Mouse (Mus musculus): ENCODE results near the gene Yif1b. TPM values are rescaled to one million over a fixed set of nuclear protein-coding genes. Genes with fewer than 3 reads are reported as not detected.
A peak's percentile ranks its signal among the peaks of the same experiment; 100 is the strongest.

Gene Yif1b
- polyA plus RNA-seq, 1 experiment from 2014 or later: 104 TPM

DNA sequence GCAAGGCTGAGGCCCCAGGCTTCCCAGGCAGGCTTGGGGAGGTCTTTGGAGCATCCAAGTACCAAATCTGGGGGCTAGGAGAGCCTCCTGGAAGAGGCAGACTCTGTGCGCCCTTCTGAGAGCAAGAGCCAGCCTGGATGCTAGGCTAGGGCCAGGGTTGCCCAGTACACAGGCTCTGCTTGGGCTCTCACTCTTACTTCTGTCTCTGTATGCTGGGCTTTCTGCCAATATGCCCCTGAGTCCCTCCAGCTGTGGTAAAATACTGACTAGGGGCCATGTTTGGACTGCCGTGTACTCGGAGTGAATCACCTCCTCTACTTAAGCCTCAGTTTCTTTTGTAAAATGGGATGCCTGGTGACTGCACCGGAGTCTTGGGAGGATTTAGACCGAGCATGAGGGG, 7.9 kb downstream of the Yif1b start:
- Histone ChIP-seq H3K4me3 (replicated peaks) (no peak overlapping the region), H3K36me3 (peaks cover 32% of the 10 kb centered on the region), H3K27me3 (peaks cover 26% of the 10 kb centered on the region), H3K9ac (replicated peaks) (no peak overlapping the region), H3K27ac (no peak overlapping the region), H3K4me1 (replicated peaks) (peaks cover 16% of the 10 kb centered on the region), H3K9me3 (no peaks in the 10 kb centered on the region), H3K4me2 (no peak overlapping the region)
- ATAC-seq (ENCODE audit: insufficient number of reproducible peaks, insufficient read depth, low FRiP score, low TSS enrichment, low read depth): no peak
- 89% methylated on average over 5 of the region's 5 CpGs for WGBS

DNA sequence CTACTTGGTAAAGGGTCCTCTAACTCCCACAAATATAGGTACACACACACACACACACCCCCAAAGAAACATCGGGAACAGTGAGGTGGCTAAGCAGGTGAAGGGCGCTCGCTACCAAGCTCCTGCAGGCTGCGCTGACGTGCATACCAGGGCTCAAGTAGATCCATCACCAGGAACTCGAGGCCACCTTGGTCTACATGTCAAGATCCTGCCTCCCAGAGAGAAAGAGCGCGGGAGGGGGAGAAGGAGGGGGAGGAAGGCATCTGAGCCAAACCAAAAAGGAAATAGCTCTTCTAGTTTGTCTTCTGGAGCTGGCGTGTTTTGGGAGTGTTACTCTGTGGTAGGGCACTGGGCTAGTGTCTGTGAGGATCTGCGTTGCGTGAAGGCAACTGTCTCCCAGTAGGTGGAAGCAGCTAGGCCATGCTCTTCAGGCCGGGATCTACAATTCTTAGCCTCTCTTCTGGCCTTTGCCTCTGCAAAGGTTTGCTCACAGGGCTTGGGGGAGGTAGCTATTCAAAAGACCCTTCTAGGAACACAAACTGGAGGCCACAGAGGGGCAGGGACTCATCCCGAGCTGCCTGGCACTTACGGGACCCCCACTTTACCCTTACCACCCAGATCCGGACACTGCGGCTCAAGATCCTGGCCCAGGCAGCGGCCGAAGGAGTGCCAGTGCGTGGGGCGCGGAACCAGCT, 8.6 kb downstream of the Yif1b start:
- no peak for ATAC-seq (ENCODE audit: insufficient number of reproducible peaks, insufficient read depth, low FRiP score, low TSS enrichment, low read depth)
- no peak overlapping the region for H3K9ac ChIP-seq (replicated peaks)
- no peak overlapping the region for H3K4me2 ChIP-seq
- H3K36me3 ChIP-seq: peaks cover 30% of the 10 kb centered on the region
- no peak overlapping the region for H3K4me3 ChIP-seq (replicated peaks)
- H3K27me3 ChIP-seq: peaks cover 26% of the 10 kb centered on the region
- H3K27ac ChIP-seq: no peak overlapping the region
- peaks cover 16% of the 10 kb centered on the region for H3K4me1 ChIP-seq (replicated peaks)
- H3K9me3 ChIP-seq: no peaks in the 10 kb centered on the region
- WGBS: 88% methylated on average over 21 of the region's 21 CpGs

DNA sequence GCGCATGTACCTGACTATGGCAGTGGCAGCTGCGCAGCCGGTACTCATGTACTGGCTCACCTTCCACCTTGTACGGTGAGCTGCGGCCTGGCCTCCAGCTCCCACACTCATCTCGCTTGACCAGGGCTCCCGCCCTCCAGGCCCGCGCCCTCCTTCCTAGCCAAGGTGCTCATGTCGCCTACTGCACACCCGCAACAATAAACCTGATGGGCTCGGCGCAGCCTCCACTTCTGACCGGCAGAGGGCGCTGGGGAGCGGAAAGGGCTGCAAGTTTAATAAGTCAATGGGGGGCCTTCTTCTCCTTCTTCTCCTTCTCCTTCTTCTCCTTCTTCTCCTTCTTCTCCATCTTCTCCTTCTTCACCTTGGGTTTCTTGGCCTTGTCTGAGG, 9.2 kb downstream of the Yif1b start:
- peaks cover 26% of the 10 kb centered on the region for H3K27me3 ChIP-seq
- H3K27ac ChIP-seq: no peak overlapping the region
- H3K9ac ChIP-seq (replicated peaks): no peak overlapping the region
- peaks cover 30% of the 10 kb centered on the region for H3K36me3 ChIP-seq
- peaks cover 16% of the 10 kb centered on the region for H3K4me1 ChIP-seq (replicated peaks)
- WGBS: 24% methylated on average over 16 of the region's 16 CpGs
- no peaks in the 10 kb centered on the region for H3K9me3 ChIP-seq
- peak overlapping the region; percentile 25 for H3K4me3 ChIP-seq (replicated peaks)
- peak overlapping the region; percentile 55 for H3K4me2 ChIP-seq
- ATAC-seq (ENCODE audit: insufficient number of reproducible peaks, insufficient read depth, low FRiP score, low TSS enrichment, low read depth): no peak

DNA sequence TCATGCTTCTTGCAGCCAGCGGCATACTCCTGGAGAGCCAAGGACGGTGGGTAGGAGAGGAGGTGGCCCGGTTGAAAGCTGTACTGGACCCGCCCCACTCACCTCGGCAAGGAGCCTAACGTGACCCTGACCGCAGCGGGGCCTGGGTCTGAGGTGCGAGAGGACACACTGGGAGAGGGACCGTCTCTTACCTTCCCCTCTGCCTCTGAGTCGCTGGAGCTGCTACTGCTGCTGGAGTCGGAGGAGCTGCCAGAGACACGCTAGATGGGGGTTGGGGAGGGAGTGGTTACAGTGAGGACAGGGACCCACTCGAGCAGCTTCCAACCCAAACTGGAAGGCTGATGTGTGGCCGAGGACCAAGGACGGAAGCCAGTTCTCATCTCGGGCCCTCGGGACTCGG, 9.6 kb downstream of the Yif1b start:
- peak overlapping the region; percentile 25 for H3K4me3 ChIP-seq (replicated peaks)
- H3K27me3 ChIP-seq: peaks cover 26% of the 10 kb centered on the region
- 0 out of 2 replicates have a peak overlapping the region, but pooled peaks have one; percentile 34 for H3K9ac ChIP-seq (replicated peaks)
- H3K9me3 ChIP-seq: no peaks in the 10 kb centered on the region
- WGBS: 14% methylated on average over 19 of the region's 19 CpGs
- H3K4me2 ChIP-seq: peak overlapping the region; percentile 55
- H3K36me3 ChIP-seq: peaks cover 30% of the 10 kb centered on the region
- ATAC-seq (ENCODE audit: insufficient number of reproducible peaks, insufficient read depth, low FRiP score, low TSS enrichment, low read depth): peak; percentile 14; the same call in 1 of the 2 replicates
- H3K27ac ChIP-seq: no peak overlapping the region
- H3K4me1 ChIP-seq (replicated peaks): peaks cover 16% of the 10 kb centered on the region

DNA sequence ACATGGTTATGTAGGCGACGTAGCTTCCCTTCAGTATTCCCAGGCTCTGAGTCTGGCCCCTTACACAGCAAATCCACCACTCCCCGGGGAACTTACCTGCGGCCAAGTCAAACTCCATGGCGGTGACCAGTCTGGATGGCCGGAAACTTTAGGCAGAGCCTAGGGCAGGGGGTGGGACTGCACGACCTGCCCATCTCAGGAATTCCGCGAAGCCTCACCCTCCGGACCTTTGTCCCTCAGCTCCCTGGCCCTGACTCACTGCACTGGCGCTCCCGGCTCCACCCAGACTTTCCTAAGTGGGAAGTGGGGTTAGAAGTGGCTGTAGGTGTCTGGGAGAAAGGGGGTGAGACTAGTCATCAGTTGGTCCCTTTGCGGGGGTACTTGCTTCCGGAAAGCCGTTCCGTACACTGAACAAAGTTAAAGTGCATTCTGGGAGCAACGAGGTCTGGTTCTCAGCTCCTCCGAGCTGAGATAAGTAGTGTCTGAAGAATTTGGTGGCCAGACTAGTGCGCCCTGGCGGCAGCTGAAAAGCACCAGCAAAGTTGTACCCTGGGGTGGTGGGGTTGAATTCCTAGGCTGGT, 10.2 kb downstream of the Yif1b start, which contains the start of gene 2200002D01Rik:
TSS of gene 2200002D01Rik (minus strand) at position 206 of the 581 bp plus-strand sequence.
- no peak within 1 kb of the TSS for H3K27ac ChIP-seq
- peak within 1 kb of the TSS; percentile 55 for H3K4me2 ChIP-seq
- H3K4me1 ChIP-seq (replicated peaks): peaks cover 20% of the 10 kb centered on the region
- peaks cover 26% of the 10 kb centered on the region for H3K27me3 ChIP-seq
- H3K9ac ChIP-seq (replicated peaks): peak within 1 kb of the TSS; percentile 34; the same call in 1 of the 2 replicates
- H3K9me3 ChIP-seq: no peaks in the 10 kb centered on the region
- WGBS: 10% methylated on average over 20 of the region's 20 CpGs
- H3K4me3 ChIP-seq (replicated peaks): peak within 1 kb of the TSS; percentile 25
- peak; percentile 3; the same call in 1 of the 2 replicates for ATAC-seq (ENCODE audit: insufficient number of reproducible peaks, insufficient read depth, low FRiP score, low TSS enrichment, low read depth)
- H3K36me3 ChIP-seq: peaks cover 30% of the 10 kb centered on the region

DNA sequence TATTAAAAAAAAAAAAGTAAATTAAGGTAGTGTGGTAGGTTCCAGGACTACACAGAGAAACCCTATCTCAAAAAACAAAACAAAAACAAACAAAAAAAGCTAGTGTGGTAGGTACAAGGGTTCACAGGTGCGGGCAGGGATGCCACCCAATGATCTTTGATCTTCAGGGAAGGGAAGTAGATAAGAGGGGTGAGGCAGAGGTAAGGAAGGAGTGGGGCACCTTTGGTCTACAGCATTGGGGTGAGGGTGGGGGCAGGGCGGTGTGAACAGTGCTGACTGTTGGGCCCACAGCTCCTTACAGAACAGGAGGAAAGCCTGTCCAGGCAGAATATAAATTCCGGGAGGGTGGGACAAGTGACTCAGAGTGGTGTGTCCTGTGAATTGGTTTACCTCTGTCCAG, 13.0 kb downstream of the Yif1b start:
- Histone ChIP-seq H3K27me3 (peaks cover 26% of the 10 kb centered on the region), H3K36me3 (peaks cover 15% of the 10 kb centered on the region), H3K9ac (replicated peaks) (no peak overlapping the region), H3K27ac (no peak overlapping the region), H3K9me3 (no peaks in the 10 kb centered on the region), H3K4me1 (replicated peaks) (peaks cover 25% of the 10 kb centered on the region), H3K4me3 (replicated peaks) (no peak overlapping the region), H3K4me2 (no peak overlapping the region)
- ATAC-seq (ENCODE audit: insufficient number of reproducible peaks, insufficient read depth, low FRiP score, low TSS enrichment, low read depth): no peak
- 62% methylated on average over 3 of the region's 3 CpGs for WGBS

DNA sequence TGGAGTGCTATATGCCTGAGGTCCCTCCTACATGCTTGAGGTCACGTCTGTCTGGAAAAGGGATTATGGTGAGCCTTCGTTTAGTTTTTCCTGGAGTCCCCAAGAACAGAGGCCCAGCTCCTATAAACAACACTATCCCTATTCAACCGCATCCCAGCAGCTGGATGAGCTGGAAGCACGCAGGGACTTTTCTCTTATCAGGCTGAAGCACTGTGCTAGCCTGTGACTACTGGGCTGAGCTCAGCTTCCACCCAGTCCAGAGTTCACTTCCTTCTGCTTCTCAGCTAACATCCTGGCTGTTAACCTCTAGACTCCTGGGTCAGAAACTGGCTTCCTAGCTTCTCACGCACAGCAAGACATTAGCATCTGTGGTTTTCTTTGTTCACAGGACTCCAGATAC, 15.7 kb downstream of the Yif1b start:
- H3K4me1 ChIP-seq (replicated peaks): 0 out of 2 replicates have a peak, but pooled peaks cover 10% of the 10 kb centered on the region
- no peaks in the 10 kb centered on the region for H3K9me3 ChIP-seq
- no peak overlapping the region for H3K4me2 ChIP-seq
- ATAC-seq (ENCODE audit: insufficient number of reproducible peaks, insufficient read depth, low FRiP score, low TSS enrichment, low read depth): no peak
- H3K27me3 ChIP-seq: peaks cover 6% of the 10 kb centered on the region
- peaks cover 30% of the 10 kb centered on the region; the same call in 1 of the 2 replicates for H3K36me3 ChIP-seq
- no peak overlapping the region for H3K9ac ChIP-seq (replicated peaks)
- H3K27ac ChIP-seq: peak overlapping the region; percentile 13; the same call in 1 of the 2 replicates
- H3K4me3 ChIP-seq (replicated peaks): no peak overlapping the region
- 47% methylated on average over 5 of the region's 5 CpGs for WGBS

DNA sequence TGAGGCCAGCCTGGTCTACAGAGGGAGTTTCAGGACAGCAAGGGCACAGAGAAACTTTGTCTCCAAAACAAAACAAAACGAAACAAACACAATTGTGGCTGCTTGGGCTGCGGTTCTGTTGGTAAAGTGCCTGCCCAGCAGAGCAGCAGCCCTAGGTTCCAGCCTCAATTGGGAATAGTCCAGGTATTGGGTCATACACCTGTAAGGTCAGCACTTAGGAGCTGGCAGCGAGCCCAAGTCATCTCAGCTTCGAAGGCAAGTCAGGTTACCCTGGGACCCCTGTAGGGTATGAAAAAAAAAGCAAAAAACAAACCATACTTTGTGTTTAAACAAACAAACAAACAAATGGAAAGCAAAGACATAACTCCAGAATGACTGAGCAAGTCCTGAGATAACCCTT, 17.7 kb downstream of the Yif1b start:
- no peak for ATAC-seq (ENCODE audit: insufficient number of reproducible peaks, insufficient read depth, low FRiP score, low TSS enrichment, low read depth)
- Histone ChIP-seq H3K9ac (replicated peaks) (no peak overlapping the region), H3K9me3 (no peaks in the 10 kb centered on the region)

DNA sequence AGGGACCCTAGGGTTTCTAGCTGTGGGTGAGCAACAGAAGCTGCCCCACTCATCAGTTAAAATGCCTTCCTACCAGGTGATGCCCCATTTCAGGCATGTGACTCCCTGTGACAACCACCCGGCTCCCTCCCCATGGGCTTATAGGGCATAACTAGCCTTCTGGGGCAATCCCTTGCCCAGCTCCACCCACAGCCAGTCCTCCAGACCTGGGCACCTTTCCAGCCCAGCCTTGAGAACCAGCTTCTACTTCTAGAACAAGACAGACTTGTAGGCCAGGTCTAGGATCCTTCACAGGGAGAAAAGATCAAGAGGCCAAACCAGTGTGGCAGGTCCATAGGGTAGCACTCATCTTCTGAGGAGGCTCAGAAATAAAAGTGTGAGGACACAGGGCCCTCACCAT, 19.2 kb downstream of the Yif1b start:
- 91% methylated on average over 1 of the region's 1 CpGs for WGBS
- H3K4me1 ChIP-seq (replicated peaks): peaks cover 25% of the 10 kb centered on the region
- H3K9ac ChIP-seq (replicated peaks): no peak overlapping the region
- no peaks in the 10 kb centered on the region for H3K27me3 ChIP-seq
- peaks cover 35% of the 10 kb centered on the region for H3K36me3 ChIP-seq
- no peaks in the 10 kb centered on the region for H3K9me3 ChIP-seq
- H3K4me3 ChIP-seq (replicated peaks): no peak overlapping the region
- H3K4me2 ChIP-seq: no peak overlapping the region
- no peak for ATAC-seq (ENCODE audit: insufficient number of reproducible peaks, insufficient read depth, low FRiP score, low TSS enrichment, low read depth)
- no peak overlapping the region for H3K27ac ChIP-seq

More for the DNA sequence above, 17.7 kb downstream of the Yif1b start:
- H3K27ac ChIP-seq: no peak overlapping the region
- 78% methylated on average over 4 of the region's 4 CpGs for WGBS
- H3K4me3 ChIP-seq (replicated peaks): no peak overlapping the region
- peaks cover 35% of the 10 kb centered on the region for H3K36me3 ChIP-seq
- H3K27me3 ChIP-seq: no peaks in the 10 kb centered on the region
- peaks cover 25% of the 10 kb centered on the region for H3K4me1 ChIP-seq (replicated peaks)
- H3K4me2 ChIP-seq: no peak overlapping the region

DNA sequence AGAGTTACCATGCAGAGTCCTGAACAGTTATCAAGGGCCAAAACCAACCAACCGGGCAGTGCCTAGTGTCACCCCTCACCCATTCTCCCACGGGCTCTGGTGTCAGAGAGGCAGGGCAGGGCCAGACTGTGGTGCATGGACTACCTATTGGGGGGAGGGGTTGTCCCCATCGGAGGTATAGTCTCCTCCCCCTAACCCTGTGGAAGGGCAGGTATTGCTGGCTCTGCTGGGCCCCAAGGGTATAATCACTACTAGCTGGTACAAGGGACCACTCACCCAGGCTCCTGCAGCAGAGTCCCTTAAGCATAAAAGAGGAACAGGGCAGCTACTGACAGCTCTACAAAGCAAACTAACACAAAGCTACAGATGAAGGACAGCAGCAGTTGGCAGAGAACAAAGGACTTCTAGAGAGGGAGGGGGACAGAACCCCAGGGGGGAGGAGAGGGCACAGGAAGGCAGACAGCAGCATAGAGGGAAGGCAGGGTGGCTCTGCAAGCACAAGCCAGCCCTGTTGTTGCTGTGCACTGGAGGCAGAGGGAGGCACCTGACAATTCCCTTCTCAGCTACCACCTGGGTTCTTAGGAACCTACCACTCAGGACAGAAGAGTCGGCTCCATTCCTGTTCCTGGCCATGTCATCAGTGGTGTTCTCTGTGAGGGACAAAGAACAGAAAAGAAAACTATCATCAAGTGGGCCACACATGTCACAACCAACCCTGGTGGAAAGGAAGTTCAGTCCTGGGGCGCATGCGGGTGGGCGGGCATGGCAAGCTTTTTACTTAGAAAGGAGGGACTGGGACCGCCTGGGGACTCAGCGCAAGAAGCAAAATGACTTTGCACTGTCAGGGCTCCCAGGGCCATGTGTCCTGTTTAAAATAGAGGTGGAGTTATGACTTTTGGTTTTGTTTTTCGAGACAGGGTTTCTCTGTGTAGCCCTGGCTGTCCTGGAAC, 21.9 kb downstream of the Yif1b start:
- ATAC-seq (ENCODE audit: insufficient number of reproducible peaks, insufficient read depth, low FRiP score, low TSS enrichment, low read depth): 0 out of 2 replicates have a peak, but pooled peaks have one; percentile 24
- 72% methylated on average over 10 of the region's 10 CpGs for WGBS
- no peak overlapping the region for H3K4me2 ChIP-seq

DNA sequence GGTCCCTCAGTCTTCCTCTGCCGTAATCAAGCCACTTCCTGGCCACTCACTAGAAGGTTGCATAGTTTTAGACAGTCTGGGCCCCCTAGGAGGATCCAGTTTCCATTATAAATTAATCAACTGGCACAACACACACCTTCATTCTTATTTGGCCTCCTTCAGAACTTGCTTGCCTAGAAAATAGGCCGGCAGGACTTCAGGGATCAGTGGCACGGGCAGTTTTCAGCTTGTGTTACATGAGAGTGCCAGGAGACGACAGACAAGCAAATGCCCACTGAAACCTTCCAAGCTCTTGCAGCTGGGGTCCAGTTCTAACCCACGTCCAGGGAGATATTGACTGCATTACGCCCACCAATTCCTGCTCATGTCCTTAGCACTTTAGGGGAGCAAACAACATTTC, 24.0 kb downstream of the Yif1b start:
- WGBS: 65% methylated on average over 6 of the region's 6 CpGs
- Histone ChIP-seq H3K4me3 (replicated peaks) (no peak overlapping the region), H3K9ac (replicated peaks) (no peak overlapping the region), H3K4me1 (replicated peaks) (peaks cover 19% of the 10 kb centered on the region), H3K27me3 (no peaks in the 10 kb centered on the region), H3K36me3 (peaks cover 18% of the 10 kb centered on the region), H3K27ac (no peak overlapping the region), H3K4me2 (no peak overlapping the region), H3K9me3 (no peaks in the 10 kb centered on the region)
- no peak for ATAC-seq (ENCODE audit: insufficient number of reproducible peaks, insufficient read depth, low FRiP score, low TSS enrichment, low read depth)

More for the DNA sequence above, 21.9 kb downstream of the Yif1b start:
- H3K9me3 ChIP-seq: no peaks in the 10 kb centered on the region
- H3K4me1 ChIP-seq (replicated peaks): peaks cover 15% of the 10 kb centered on the region
- H3K9ac ChIP-seq (replicated peaks): peak overlapping the region; percentile 37; the same call in 1 of the 2 replicates
- H3K27me3 ChIP-seq: no peaks in the 10 kb centered on the region
- H3K27ac ChIP-seq: peak overlapping the region; percentile 47
- H3K36me3 ChIP-seq: peaks cover 35% of the 10 kb centered on the region
- no peak overlapping the region for H3K4me3 ChIP-seq (replicated peaks)

Measured in limb, embryonic 12.5 days (tissue).